Mouse (Mus musculus) heart, adult 10 weeks (tissue): ENCODE data around the gene Tctn1. TPM values are rescaled to one million over a fixed set of nuclear protein-coding genes. Genes with fewer than 3 reads are reported as not detected.

Source experiments
- polyA plus RNA-seq: library from polyadenylated mRNA; stranded (reverse); fragments of 350-450 nt; fragmentation: Illumina TruSeq; extraction: RNeasy Lipid Tissue Mini Kit (QIAGEN cat#74804); gene quantifications from one replicate; pipeline ENCODE4 v1.2.3, GENCODE M21; 2014; ENCODE audit warnings: low read depth, low replicate concordance

Gene Tctn1
- 4.1 TPM for polyA plus RNA-seq

DNA sequence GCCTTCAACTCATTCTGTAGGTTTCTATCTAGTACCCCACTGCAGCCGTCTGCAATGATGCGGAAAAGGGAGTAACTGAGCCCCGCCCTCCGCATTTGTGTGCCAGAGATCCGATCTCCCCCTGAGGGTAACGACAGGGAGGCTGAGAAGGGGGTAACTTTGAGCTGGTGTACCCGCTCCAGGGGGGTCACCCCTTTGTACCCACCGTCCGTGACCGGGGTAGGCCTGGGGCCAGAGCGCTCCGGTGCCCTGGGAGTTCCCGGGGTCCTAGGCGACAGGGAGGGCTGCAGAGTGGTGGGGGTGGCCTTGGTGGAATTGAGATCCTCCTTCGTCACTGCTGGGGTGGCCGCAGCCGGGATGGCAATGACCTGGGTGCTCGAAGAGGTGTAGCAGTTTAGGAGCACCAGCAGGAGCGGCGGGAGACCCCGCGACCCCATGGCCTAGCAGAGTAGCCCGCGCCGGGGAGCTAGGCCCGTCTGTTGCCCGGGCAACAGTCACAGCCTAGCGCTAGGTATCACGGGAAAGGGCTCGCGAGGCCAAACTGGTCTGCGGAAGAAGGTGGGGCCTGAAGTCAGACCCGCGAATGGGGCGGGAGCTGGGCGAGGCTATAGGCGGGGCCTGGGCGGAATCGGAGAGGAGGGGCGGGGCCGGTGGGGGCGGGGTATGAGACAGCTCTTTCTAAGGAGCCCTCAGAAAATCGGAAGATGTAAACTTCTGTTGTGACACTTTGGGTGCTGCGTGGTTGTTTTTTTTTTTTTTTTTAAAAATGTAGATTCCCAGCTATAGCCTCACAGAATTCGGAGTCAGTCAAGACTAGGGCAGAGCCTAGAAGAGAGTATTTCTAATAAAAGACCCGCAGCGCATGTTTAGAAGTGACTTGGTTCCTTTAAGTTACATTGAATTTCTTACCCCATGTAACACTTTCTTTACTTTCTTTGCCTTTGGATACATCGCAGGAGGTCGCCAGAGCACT lies at the start of gene Tctn1:
Gene Tctn1 (minus strand): TSS at position 528 of the 973 bp plus-strand sequence.

DNA sequence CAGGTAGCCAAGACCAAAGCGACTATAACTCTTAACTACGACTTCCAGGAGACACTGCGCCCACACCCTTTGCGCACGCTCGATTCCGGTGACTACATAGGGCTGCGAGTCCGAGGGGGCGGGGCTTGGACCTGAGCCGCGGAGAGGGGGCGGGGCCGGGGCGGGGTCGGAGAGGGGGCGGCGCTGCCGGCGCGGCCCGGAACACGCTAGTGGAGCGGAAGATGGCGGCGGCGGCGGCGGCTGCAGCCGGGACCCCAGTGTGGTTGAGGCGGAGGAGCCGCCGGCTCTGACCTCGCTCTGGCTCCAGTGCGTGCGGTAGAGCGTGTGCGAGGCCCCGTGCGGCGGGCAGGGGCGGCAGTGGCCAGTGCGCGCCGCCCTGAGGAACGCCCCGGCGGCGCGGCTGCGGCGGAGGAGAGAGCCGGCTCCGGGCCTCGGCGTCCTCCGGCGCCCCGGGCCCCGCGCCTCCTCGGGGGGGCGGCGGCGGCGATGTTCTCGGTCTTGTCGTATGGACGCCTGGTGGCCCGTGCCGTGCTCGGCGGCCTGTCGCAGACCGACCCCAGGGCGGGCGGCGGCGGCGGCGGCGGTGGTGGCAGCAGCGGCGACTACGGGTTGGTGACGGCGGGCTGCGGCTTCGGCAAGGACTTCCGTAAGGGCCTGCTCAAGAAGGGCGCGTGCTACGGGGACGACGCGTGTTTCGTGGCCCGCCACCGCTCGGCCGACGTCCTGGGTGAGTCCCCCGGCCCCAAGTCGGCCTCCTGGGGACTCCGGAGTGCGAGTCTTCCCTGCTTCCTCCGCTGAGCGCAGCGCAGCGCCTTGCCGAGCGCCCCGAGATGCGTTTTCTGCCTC lies 20.1 kb upstream of the Tctn1 start, which contains the start of gene Pptc7:
Gene Pptc7 (plus strand): TSS at position 183 of the 846 bp plus-strand sequence.

DNA sequence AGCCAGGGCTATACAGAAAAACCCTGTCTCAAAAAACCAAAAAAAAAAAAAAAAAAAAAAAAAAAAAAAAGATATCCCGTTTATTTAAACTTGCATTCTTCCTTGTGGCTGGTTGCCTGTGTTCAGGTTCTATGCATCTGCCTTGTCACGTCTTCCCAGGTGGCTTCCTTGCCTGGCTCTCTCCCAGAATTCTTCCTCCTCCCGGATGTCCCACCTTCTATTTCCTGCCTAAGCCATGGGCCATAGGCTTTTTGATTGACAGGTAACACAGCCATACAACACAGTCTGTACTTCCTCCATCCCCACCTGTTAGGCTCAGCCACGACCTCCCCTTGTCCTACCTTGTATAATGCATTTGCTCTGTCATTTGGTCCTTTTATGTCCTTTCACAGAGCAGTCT lies 57.8 kb downstream of the Tctn1 start, which contains the start of gene Hvcn1:
Gene Hvcn1 (plus strand): TSS at position 330 of the 400 bp plus-strand sequence.

Other genes with a start within 250 kb of the Tctn1 start
- 9.5 TPM for gene Cux2, start 214.4 kb downstream of the Tctn1 start, polyA plus RNA-seq
- 25,991 TPM for gene Myl2, start 163.5 kb downstream of the Tctn1 start, polyA plus RNA-seq
- not detected for gene Ccdc63, start 123.6 kb downstream of the Tctn1 start, polyA plus RNA-seq
- gene Ppp1cc, start 106.2 kb downstream of the Tctn1 start, polyA plus RNA-seq, result 139 TPM
- 1.2 TPM for gene Hvcn1, start 57.7 kb downstream of the Tctn1 start, polyA plus RNA-seq
- 87.6 TPM for gene Pptc7, start 19.9 kb upstream of the Tctn1 start, polyA plus RNA-seq
- gene Rad9b, start 89.8 kb upstream of the Tctn1 start, polyA plus RNA-seq, result 3.7 TPM
- 71.2 TPM for gene Vps29, start 89.9 kb upstream of the Tctn1 start, polyA plus RNA-seq
- gene Gpn3, start 107.4 kb upstream of the Tctn1 start, polyA plus RNA-seq, result 25.7 TPM
- 10.1 TPM for gene Fam216a, start 107.9 kb upstream of the Tctn1 start, polyA plus RNA-seq
- gene Arpc3, start 127.4 kb upstream of the Tctn1 start, polyA plus RNA-seq, result 171 TPM
- gene Anapc7, start 157.2 kb upstream of the Tctn1 start, polyA plus RNA-seq, result 28.5 TPM
- gene Atp2a2, start 237.8 kb upstream of the Tctn1 start, polyA plus RNA-seq, result 9,235 TPM